Mouse (Mus musculus): ENCODE measurements around the gene Kiss1. TPM values are rescaled to one million over a fixed set of nuclear protein-coding genes. Genes with fewer than 3 reads are reported as not detected.
A peak's percentile ranks its signal among the peaks of the same experiment; 100 is the strongest.

Kiss1 gene
- polyA plus RNA-seq, 1 experiment from 2014 or later: not detected

DNA sequence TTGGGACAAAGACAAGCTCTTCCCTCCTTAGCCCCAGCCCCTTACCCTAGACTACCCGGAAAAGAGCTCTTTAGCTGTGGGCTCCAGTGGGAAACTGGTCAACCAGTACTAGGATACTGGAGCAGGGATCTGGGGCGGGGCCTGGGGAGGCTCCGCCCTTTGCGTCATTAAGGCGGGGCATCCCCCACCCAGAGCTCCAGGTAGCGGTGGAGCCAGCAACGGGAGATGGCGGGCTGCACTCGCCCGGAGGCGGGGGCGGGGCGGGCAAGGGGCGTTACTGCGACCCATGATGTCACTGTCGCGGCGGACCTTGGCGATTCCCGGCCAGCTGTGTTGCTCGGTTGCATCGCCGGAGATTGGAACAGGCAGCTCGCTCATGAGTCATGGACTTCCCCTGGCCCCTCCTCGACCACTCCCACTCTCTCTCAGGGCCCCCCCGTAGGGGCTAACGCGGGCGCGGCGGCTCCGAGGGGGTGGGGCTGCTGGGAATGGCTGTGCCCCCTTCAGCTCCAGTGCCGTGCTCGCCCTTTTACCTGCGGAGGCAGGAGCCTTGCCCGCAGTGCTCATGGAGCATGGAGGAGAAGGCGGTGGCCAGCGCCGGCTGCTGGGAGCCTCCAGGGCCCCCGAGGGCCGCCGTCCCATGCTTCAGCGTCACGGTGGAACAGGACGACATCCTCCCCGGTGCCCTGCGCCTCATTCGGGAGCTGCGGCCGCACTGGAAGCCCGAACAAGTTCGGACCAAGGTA lies 41.8 kb downstream of the Kiss1 start, which contains the start of gene Etnk2:
Gene Etnk2, plus strand, starts transcription at position 297 of the 746 bp plus-strand sequence.
- no peak within 1 kb of the TSS for H3K27ac ChIP-seq (replicated peaks)
- H3K4me1 ChIP-seq: peaks cover 38% of the 10 kb centered on the region
- no peaks in the 10 kb centered on the region for H3K9me3 ChIP-seq
- WGBS: 1% methylated on average over 52 of the region's 52 CpGs
- peak within 1 kb of the TSS; percentile 88 for H3K4me2 ChIP-seq
- no peaks in the 10 kb centered on the region for H3K36me3 ChIP-seq
- peak within 1 kb of the TSS; percentile 71 for H3K9ac ChIP-seq
- peak; percentile 53; the same call in 1 of the 2 replicates for ATAC-seq (ENCODE audit: extremely low read depth, insufficient number of reproducible peaks, low FRiP score, low TSS enrichment)
- peak within 1 kb of the TSS; percentile 61 for H3K4me3 ChIP-seq
- H3K27me3 ChIP-seq (replicated peaks): peaks cover 68% of the 10 kb centered on the region

DNA sequence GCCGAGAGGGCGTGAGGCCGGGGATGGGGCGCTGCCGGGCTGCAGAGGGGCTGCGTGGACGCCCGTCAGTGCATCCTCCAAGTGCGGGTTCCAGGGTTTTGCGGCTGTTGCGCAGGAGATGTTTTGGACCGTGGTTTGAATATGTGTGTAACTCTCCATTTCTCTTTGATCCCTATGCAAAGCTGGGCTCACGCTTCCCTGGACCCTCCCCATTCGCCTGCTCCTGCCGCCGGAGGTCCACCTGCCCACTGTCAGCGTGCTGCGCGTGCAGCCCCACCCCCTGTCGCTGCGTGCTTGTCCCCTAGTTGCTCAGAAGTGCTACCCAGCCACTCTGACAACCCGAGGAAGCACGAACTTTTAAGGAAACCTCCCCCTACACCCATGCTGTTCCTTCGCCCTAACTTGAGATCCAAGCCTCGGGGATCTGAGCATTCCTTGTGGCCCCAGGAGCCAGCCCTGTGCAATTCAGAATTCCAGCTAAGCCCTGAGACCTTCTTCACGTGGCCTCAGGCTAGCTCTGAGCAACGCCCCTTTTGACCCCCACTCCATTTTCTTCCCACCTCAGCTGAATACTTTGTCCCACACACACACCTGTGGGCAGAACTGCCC lies 42.5 kb downstream of the Kiss1 start:
- Histone ChIP-seq H3K4me1 (peaks cover 40% of the 10 kb centered on the region), H3K4me2 (peak overlapping the region; percentile 88), H3K27me3 (replicated peaks) (peaks cover 61% of the 10 kb centered on the region), H3K36me3 (no peaks in the 10 kb centered on the region), H3K4me3 (peak overlapping the region; percentile 61), H3K9ac (peak overlapping the region; percentile 71), H3K9me3 (no peaks in the 10 kb centered on the region), H3K27ac (replicated peaks) (no peak overlapping the region)
- no peak for ATAC-seq (ENCODE audit: extremely low read depth, insufficient number of reproducible peaks, low FRiP score, low TSS enrichment)
- 3% methylated on average over 27 of the region's 27 CpGs for WGBS

DNA sequence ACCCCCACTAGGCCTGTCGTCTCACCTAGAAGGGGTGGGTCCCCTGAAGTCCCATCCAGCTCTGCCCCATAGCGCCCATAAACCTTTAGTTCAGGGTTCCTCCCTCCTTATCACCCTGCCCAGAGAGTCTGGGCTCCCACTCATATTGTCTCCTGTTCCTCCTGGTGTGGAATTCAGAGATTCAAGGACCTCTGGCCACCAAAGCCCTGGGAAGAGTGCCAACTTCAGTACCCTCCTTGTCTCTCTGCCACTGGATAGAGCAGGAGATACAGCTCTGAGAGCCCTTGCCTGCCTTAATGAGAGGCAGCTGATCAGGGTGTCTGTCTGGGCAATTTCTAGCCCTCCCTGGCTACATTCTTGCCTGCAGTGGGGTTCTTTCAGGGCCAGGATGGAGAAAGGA lies 43.2 kb downstream of the Kiss1 start:
- WGBS: 33% methylated on average over 2 of the region's 2 CpGs
- peaks cover 53% of the 10 kb centered on the region for H3K27me3 ChIP-seq (replicated peaks)
- no peak overlapping the region; the same call in 1 of the 2 replicates for H3K9ac ChIP-seq
- no peaks in the 10 kb centered on the region for H3K36me3 ChIP-seq
- H3K4me2 ChIP-seq: 0 out of 2 replicates have a peak overlapping the region, but pooled peaks have one; percentile 88
- peaks cover 40% of the 10 kb centered on the region for H3K4me1 ChIP-seq
- H3K27ac ChIP-seq (replicated peaks): no peak overlapping the region
- no peak overlapping the region; the same call in 1 of the 2 replicates for H3K4me3 ChIP-seq
- no peak for ATAC-seq (ENCODE audit: extremely low read depth, insufficient number of reproducible peaks, low FRiP score, low TSS enrichment)
- H3K9me3 ChIP-seq: no peaks in the 10 kb centered on the region

DNA sequence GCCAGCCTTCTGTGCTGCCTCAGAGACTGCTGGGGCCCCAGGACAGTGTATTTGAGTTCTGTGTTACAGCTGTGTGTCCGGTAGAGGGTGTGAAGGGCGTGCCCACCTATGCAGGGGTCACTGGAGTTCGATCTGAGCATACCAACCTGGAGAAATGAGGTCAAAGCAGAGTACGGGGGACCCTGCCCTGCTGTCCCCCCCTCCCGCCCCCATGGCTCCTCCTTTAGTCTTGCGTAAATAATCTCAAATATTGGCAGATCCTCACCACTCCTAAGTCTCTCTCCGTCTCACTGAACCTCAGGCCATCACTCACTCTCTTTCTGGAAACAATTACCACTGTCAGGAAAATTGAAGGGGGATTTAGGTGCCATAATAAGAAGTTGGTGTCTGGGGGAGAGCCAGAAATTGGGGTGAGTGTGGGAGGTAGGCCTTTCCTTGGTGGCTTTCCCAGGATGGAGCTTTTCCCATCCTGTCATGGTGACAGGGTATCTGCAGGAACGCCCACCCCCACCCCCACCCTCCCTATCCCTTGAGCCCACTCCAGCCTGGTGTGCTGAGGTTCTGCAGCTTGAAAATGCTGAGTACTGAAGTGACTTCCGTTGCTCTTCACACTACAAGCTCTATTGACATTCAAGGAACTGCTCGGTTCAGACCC lies 45.4 kb downstream of the Kiss1 start:
- ATAC-seq (ENCODE audit: extremely low read depth, insufficient number of reproducible peaks, low FRiP score, low TSS enrichment): no peak
- Histone ChIP-seq H3K36me3 (no peaks in the 10 kb centered on the region), H3K27me3 (replicated peaks) (peaks cover 44% of the 10 kb centered on the region), H3K9me3 (no peaks in the 10 kb centered on the region), H3K4me3 (no peak overlapping the region), H3K9ac (no peak overlapping the region), H3K4me2 (no peak overlapping the region), H3K27ac (replicated peaks) (no peak overlapping the region), H3K4me1 (peaks cover 40% of the 10 kb centered on the region)
- 48% methylated on average over 10 of the region's 10 CpGs for WGBS

DNA sequence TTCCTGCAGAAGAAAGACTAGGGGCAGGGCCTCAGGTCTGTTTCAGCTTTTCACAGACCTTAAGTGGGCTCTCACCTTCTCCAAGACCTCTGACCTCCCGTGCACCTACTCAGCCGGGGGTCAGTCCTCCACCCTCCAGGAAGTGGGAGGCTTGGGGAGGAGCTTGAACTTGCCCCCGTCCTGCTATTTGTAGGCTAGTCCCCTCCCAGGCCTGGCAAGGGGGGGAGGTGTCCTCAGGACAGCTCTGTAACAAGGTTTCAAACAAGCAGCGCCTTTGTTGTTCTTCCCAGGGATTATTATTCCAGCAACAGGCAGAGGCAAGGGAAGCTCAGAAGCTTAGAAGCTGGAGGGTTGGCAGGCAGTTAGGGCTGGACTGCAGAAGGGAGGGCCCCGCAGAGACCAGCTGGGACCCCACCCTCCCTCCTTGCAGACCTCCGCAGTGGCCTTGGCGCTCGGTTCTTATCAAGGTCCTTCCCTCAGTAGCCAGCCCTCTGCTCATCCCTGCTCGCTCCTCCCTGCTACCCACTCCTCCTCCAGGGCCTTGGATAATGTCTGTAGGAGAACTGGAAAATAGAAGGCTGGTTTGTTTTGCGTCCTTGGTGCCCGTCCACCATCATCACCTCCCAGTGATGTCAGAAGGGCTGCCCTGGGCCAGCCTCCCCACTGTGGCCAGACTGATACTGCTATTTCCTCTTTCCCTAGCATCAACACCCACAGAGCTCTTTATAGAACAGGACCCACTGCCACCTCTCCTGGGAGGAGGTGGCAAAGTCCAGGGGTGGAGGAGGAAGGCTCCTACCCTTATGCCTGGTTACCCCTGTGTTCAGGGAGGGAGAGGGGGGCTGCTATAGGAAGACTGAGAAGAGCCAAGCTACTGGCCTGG lies 46.2 kb downstream of the Kiss1 start:
- Histone ChIP-seq H3K9me3 (no peaks in the 10 kb centered on the region), H3K9ac (peak overlapping the region; percentile 24; the same call in 1 of the 2 replicates), H3K4me1 (peaks cover 44% of the 10 kb centered on the region), H3K4me3 (no peak overlapping the region), H3K27ac (replicated peaks) (peak overlapping the region; percentile 53; the same call in 1 of the 2 replicates), H3K36me3 (no peaks in the 10 kb centered on the region), H3K27me3 (replicated peaks) (peaks cover 37% of the 10 kb centered on the region), H3K4me2 (peak overlapping the region; percentile 25)
- WGBS: 9% methylated on average over 11 of the region's 11 CpGs
- no peak for ATAC-seq (ENCODE audit: extremely low read depth, insufficient number of reproducible peaks, low FRiP score, low TSS enrichment)

DNA sequence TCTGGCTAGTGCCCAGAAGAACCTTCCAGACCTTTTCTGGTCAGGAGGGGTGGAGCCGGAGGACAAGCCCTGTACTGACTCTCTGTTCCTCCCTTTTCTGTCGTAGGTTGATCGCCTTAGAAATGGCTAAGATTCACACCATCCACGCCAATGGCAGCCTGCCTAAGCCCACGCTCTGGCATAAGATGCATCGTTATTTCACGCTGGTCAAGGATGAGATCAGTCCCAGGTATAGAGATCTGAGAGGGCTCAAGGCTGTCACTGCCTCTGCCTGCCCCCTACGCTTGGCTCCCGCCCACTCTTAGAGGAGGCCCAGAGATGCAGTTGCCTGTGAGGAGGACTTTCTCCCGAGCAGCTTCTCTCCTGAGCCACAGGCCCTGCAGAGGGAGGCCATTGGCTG lies 47.0 kb downstream of the Kiss1 start:
- no peak overlapping the region for H3K27ac ChIP-seq (replicated peaks)
- ATAC-seq (ENCODE audit: extremely low read depth, insufficient number of reproducible peaks, low FRiP score, low TSS enrichment): no peak
- H3K4me1 ChIP-seq: peaks cover 39% of the 10 kb centered on the region
- WGBS: 56% methylated on average over 10 of the region's 10 CpGs
- no peaks in the 10 kb centered on the region for H3K36me3 ChIP-seq
- peaks cover 33% of the 10 kb centered on the region for H3K27me3 ChIP-seq (replicated peaks)
- H3K4me3 ChIP-seq: no peak overlapping the region
- H3K9me3 ChIP-seq: no peaks in the 10 kb centered on the region
- no peak overlapping the region; the same call in 1 of the 2 replicates for H3K9ac ChIP-seq
- no peak overlapping the region for H3K4me2 ChIP-seq

DNA sequence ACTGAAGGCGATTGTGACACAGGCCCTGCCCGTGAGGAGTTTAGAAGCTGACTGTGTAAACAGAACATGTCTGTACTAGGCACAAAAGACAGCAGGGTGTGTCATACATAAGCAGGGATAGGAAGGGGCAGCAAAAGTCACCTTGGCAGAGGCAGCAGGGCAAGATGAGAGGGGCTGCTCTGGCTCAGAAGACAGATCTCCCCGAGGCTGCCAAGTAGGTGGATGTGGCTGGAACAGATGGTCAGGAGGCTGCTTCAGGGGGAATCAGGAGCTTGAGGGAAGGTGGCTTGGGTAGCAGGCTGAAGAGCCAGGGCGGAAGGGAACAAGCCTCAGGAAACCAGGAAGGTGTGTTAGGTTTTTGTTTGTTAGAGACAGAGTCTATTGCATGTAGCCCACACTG lies 48.7 kb downstream of the Kiss1 start:
- H3K9me3 ChIP-seq: no peaks in the 10 kb centered on the region
- H3K27ac ChIP-seq (replicated peaks): no peak overlapping the region
- peaks cover 15% of the 10 kb centered on the region for H3K27me3 ChIP-seq (replicated peaks)
- H3K9ac ChIP-seq: no peak overlapping the region
- 63% methylated on average over 4 of the region's 4 CpGs for WGBS
- ATAC-seq (ENCODE audit: extremely low read depth, insufficient number of reproducible peaks, low FRiP score, low TSS enrichment): no peak
- H3K4me3 ChIP-seq: no peak overlapping the region
- no peak overlapping the region for H3K4me2 ChIP-seq
- H3K4me1 ChIP-seq: peaks cover 23% of the 10 kb centered on the region
- no peaks in the 10 kb centered on the region for H3K36me3 ChIP-seq

DNA sequence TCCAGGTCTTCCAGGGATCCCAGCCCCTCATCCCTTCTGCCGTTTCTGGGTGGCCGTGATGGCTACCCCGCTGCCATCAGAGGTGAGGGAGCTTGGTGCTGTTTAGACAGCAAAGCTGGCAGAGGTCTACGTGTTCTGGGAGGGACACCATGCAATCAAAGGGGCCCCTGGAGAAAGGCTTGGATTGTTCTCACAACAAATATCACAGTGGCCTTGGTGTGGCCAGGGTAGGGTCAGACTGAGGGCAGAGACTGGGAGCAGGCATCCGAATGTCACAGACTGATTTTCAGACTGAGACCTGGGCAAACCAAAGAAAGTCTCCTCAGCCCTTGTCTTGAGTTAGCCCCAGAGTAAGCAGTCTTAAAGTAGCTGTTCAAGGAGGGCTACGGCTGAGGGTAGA lies 49.8 kb downstream of the Kiss1 start:
- Histone ChIP-seq H3K27ac (replicated peaks) (no peak overlapping the region), H3K4me1 (peaks cover 20% of the 10 kb centered on the region), H3K9me3 (no peaks in the 10 kb centered on the region), H3K27me3 (replicated peaks) (peaks cover 8% of the 10 kb centered on the region), H3K9ac (no peak overlapping the region), H3K4me2 (no peak overlapping the region), H3K36me3 (no peaks in the 10 kb centered on the region), H3K4me3 (no peak overlapping the region)
- 71% methylated on average over 6 of the region's 6 CpGs for WGBS
- no peak for ATAC-seq (ENCODE audit: extremely low read depth, insufficient number of reproducible peaks, low FRiP score, low TSS enrichment)

DNA sequence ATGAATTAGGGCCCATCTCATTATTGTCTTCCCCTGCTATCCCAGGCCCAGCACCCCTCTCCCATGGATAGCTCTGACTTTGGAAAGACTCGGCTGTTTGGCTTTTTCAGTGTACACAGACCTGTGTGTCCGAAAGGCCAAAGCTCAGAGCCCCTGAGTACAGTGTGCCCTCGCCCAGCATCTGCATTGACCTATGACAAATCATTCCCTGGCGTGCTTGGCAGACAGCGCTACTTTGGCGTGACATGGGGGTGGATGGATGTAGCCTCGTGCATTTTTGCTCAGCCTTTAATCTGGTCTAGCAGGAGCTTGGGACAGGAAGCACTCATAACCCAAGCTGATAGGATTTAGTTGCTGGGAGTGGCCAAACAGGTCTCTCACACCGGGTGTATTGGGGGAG lies 50.4 kb downstream of the Kiss1 start:
- H3K27me3 ChIP-seq (replicated peaks): 0 out of 2 replicates have a peak, but pooled peaks cover 3% of the 10 kb centered on the region
- no peaks in the 10 kb centered on the region for H3K9me3 ChIP-seq
- no peak for ATAC-seq (ENCODE audit: extremely low read depth, insufficient number of reproducible peaks, low FRiP score, low TSS enrichment)
- H3K4me2 ChIP-seq: no peak overlapping the region
- H3K4me1 ChIP-seq: peaks cover 20% of the 10 kb centered on the region
- H3K4me3 ChIP-seq: no peak overlapping the region
- H3K36me3 ChIP-seq: no peaks in the 10 kb centered on the region
- 58% methylated on average over 8 of the region's 8 CpGs for WGBS
- H3K27ac ChIP-seq (replicated peaks): no peak overlapping the region
- H3K9ac ChIP-seq: no peak overlapping the region

DNA sequence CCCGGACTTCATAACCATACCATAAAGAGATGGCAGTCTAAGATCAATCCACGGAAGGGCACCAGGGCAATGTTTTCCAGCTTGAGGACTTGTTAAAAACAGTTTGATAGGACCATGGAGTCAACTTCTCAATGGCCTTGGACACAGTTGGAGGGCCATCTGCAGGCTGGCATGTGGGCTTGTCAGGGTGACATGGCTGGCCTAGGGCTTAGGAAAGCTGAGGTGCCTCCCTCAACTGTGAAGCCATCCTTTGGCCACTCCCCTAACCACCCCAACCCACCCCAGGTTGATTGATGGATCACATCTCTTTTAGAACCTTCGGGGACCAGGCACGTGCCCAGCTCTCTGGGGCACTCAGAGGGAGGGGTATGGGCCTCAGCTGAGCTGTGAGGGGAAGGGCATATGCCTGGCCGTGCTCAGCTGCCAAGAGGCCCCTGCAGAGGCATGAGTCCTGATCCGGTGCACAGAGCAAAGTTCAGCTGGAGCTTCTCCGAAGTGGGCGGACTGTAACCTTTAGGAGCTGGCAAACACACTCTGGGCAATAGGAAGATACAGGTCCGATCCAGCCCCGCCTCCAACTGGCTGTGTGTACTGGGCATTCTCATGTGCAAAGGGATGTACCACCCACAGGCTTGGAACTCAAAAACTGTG lies 54.1 kb downstream of the Kiss1 start:
- 0 out of 2 replicates have a peak, but pooled peaks cover 3% of the 10 kb centered on the region for H3K27me3 ChIP-seq (replicated peaks)
- no peak for ATAC-seq (ENCODE audit: extremely low read depth, insufficient number of reproducible peaks, low FRiP score, low TSS enrichment)
- no peak overlapping the region for H3K27ac ChIP-seq (replicated peaks)
- H3K4me2 ChIP-seq: no peak overlapping the region
- whole genome bisulfite sequencing: 61% methylated on average over 10 of the region's 10 CpGs
- peaks cover 20% of the 10 kb centered on the region for H3K4me1 ChIP-seq
- no peak overlapping the region for H3K9ac ChIP-seq
- no peaks in the 10 kb centered on the region for H3K9me3 ChIP-seq
- H3K36me3 ChIP-seq: no peaks in the 10 kb centered on the region
- no peak overlapping the region for H3K4me3 ChIP-seq
